Mouse (Mus musculus) brain, embryonic 18.5 days (tissue): Measurements from ENCODE around the gene Klhl18.
"Not testable (repeated sequence)": the region's sequence is repeated elsewhere in the genome, so short reads cannot be mapped to it uniquely, and the experiment has no call there.

ENCODE experiments used
- DNase-seq: peaks from one replicate; pipeline ENCODE4 v3.0.0-alpha.2; 2012; ENCODE audit warnings: low read depth, low spot score

Gene Klhl18

GRCm38 (mm10) chr9:110419511-110420112, 56.9 kb downstream of the Klhl18 start, which contains the start of gene Ngp:
Gene Ngp, plus strand, starts transcription at chr9:110419747.
- DNase-seq: no peak

DNA sequence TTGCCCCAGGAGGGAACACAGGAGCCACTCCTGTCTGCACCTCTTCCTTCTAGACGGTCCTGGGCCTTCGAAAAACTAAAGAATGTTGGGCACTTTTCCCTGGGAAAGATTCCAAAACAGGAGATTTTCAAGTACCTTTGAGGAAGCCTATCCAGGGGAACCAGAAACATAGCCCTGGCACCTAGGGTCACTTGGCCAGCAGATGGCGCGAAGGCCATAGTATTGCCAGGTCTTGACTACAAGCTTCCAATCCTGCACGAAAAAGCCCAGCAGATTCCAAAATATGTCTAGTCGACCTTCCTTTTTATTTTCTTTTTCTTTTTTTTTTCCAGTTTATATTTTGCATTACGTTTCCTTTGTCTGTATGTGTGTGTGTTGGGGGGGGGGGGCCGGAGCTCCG, 62.7 kb downstream of the Klhl18 start:
- no peak for DNase-seq

- DNase-seq: no peak
These were observed 63.6 kb downstream of the Klhl18 start for GRCm38 (mm10) chr9:110412926-110413325.

- DNase-seq: peak; percentile 14
These were observed 65.3 kb downstream of the Klhl18 start for GRCm38 (mm10) chr9:110410908-110411887.

- peak; percentile 96 for DNase-seq
These were observed 68.3 kb downstream of the Klhl18 start, which contains the start of gene Ptpn23 for GRCm38 (mm10) chr9:110408099-110408773. Gene Ptpn23, minus strand, starts transcription at chr9:110408213.

GRCm38 (mm10) chr9:110407311-110408098, 69.0 kb downstream of the Klhl18 start:
- peak; percentile 6 for DNase-seq

- not testable (repeated sequence) for DNase-seq
These were observed 73.3 kb downstream of the Klhl18 start for GRCm38 (mm10) chr9:110403240-110403639.

GRCm38 (mm10) chr9:110402731-110403130, 73.8 kb downstream of the Klhl18 start:
- DNase-seq: no peak

DNA sequence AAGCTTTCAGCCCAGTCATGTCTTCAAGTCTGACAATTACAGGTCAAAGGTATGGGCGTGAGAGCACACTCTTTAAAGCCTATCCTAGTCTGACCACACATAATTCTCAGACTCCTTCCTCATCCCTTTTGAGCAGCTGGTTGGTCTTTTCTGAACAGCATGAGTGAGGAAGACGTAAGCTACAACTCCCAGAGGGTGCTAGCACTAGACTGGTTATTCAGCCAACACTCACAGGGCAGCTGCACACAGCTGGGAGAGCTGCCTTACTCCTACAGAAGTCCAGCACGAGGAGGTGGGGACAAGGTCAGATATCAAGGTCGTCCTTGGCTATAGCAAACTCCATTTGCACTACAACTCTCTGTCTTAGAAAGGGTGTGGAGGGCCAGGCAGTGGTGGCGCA, 75.8 kb downstream of the Klhl18 start:
- DNase-seq: no peak

DNA sequence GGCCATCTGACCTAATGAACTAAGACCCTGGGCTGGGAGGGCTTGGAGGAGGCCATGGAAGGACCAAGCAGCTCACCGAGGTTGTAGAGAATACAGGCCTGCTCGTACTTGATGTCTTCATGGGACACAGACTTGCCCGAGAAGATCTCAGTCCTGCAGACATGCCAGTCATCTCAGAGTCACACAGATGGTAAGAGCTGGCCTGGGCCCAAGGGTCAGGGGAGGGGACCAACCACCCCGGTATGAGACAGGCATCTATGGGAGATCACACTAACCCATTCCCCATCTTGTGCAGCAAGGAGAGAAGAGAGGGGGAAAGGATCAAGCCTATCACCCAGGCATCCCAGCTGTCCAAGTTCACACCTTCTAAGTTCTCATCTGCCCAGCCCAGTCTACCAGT, 83.2 kb downstream of the Klhl18 start:
- no peak for DNase-seq

- no peak for DNase-seq
These were observed 85.7 kb downstream of the Klhl18 start for GRCm38 (mm10) chr9:110390843-110391242.

DNA sequence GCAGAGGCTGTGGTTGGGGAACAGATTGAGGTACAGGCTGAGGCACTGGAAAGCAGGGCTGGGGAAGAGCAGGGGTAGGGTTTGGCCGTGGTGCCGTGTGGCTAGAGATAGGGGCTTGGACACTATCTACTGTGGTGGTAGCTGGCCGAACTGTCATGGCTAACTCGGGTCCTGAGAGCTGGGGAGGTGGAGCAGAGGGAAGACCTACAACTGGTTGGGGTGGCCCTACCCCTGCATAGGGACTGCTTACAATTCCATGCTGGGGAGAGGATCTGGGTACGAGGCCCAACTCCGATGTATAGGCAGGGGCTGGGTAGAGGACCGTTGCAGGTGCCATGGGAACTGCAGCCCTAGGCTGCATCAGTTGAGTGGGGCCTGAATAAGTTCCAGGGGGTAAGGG, 88.5 kb downstream of the Klhl18 start:
- DNase-seq: no peak

DNA sequence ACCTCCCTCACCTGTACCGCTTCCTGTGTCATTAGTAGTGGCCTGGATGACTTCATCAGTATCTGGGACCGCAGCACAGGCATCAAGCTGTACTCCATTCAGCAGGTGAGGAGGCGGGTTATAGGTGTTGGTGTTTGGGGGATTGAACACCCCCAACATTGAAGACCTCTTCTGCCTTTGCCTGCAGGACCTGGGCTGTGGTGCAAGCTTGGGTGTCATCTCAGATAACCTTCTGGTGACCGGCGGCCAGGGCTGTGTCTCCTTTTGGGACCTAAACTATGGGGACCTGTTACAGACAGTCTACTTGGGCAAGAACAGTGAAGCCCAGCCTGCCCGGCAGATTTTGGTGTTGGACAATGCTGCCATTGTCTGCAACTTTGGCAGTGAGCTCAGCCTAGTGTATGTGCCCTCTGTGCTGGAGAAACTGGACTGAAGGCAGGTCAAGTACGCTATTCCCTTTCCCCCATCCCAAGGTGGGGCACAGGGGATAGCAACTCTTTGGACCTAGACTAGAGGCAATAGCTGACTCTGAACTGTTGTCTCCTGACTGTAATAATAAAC, 92.0 kb downstream of the Klhl18 start:
- DNase-seq: no peak

DNA sequence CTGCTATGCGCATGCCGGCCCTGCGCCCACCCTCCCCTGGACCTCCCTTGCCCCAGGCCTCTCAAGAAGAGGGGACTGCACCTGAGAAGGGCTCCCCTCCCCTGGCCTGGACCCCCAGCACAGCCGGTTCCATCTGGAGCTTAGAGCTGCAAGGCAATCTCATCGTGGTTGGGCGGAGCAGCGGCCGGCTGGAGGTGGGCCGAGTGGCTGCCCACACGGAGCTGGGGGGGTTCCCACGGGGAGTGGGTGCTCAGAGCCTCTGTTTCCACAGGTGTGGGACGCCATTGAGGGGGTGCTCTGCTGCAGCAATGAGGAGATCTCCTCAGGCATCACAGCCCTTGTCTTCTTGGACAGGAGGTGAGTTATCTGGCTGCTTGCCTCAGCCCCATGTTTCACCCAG, 95.2 kb downstream of the Klhl18 start:
- no peak for DNase-seq

- DNase-seq: no peak
These were observed 95.8 kb downstream of the Klhl18 start for GRCm38 (mm10) chr9:110380662-110381061.

GRCm38 (mm10) chr9:110379361-110379760, 97.1 kb downstream of the Klhl18 start:
- no peak for DNase-seq

DNA sequence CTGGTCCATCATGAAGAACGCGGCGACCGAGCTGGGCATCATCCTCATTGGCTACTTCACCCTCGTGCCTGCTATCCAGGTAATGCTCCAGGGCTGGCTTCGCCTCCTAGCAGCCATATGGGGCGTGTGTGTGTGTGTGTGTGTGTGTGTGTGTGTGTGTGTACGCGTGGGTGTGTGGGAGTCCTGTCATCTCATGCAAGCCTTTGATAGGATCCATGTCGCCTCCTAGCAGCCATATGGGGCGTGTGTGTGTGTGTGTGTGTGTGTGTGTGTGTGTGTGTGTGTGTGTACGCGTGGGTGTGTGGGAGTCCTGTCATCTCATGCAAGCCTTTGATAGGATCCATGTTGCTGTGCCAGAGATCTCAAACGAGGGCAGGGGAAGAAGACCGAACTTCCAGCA, 98.8 kb downstream of the Klhl18 start:
- not testable (repeated sequence) for DNase-seq
